Mouse (Mus musculus): ENCODE data around the gene Tmem183a.

Tmem183a gene

DNA sequence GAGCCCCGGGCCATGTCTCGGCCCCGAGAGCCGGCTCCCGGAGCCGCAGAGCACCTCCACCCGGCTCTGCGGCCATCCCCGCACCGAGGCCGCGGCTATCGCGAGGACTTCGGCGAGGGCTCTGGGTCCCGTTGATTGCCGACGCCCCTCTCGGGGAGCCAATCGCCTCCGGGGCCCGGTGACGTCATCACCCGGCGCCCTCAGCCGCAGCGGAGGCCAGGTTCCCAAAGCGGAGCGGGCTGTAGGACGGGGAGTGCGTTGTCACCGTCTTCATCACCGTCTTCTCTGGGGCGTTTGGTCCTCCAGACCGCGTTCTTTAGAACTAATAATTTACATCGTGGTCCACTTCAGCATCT is at the start of gene Tmem183a:
Tmem183a (minus strand) TSS at position 123 of the 356 bp plus-strand sequence.
- in situ Hi-C loops (cut with MboI, MseI): loop anchor here (5.0 kb wide), 1 partner anchor 45 kb away; the partner anchor contains the start of gene Cyb5r1

DNA sequence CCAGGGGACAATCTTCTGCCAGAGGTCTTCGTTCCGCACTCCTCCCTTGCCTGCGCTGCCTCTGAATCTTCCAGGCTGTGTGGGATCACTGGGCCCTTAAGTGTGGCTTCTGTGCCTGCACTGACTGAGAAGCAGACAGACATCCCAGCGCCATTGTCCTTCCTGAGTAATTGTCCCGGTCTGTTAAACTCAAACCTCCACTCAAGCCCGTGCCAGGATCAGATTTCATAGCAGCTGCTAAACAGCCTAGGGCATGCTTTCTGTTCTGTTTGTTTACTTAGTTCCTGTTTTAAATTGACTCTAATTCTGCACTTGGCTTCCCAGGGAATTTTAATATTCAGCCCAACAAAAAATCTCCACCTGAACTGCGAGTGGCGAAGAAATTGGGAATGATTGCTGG is 46.3 kb upstream of the Tmem183a start:
- in situ Hi-C loops (cut with MboI, MseI): loop anchor here (5.0 kb wide), 1 partner anchor 46 kb away; the partner anchor contains the start of gene Tmem183a

DNA sequence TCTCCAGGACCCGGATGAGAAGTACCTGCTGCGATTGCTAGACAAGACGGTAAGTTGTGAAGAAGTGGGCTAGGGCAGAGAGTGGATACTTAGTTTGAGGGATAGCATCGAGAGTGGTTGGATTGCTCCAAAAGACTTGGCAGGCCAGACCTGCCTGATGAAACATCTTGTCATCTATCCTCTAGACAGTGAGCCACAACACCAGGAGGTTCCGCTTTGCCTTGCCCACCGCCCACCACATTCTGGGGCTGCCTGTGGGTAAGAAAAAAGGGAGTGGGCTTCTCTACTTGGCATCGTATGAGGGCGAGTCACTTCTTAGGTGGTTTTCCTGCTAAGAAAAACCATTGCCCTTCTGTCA is 44.6 kb upstream of the Tmem183a start:
- in situ Hi-C loops (cut with MboI, MseI): loop anchor here (5.0 kb wide), 1 partner anchor 44 kb away; the partner anchor contains the start of gene Tmem183a

DNA sequence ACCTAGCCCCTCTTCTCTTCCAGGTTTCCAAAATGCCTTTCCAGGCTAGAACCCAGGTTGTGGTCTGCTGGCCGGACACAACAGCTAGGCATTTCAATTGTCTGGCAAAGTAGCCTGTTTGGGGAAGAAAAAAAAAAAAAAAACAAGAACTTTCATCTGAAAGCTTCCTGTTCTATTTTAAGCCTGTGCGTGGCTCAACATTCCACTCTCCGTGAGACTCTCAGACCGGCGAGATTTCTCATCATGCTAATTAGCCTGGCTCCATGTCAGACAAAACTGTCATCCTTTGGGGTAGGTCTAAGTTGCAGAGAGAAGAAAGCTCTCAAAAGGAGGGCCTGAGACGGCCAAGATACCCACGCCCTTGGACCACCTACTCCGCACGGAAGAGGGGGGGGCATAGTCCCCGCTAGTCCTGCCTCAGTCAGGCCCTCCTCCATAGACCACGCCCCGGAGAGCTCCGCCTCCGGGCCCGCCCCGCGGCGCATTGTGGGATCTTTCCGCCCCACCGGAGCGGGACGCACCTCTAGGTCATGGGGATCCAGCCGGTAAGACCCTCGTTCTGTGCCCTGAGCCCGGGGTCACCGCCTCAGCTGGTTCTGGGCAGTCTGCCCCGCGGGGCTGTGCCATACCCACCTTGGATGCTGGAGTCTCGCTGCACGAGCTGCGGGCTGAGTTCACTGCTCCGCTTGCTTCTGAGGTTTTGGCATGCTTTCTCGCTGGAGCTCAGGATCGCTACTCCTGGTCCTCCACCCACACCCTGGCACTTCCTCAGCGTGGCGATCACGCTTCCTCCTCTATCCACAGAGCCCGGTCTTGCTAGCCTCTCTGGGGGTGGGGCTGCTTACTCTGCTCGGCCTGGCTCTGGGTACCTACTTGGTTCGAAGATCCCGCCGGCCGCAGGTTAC is 44.0 kb upstream of the Tmem183a start, which contains the start of gene Cyb5r1:
Cyb5r1 (plus strand) TSS at position 51 of the 905 bp plus-strand sequence.
- in situ Hi-C loops (cut with MboI, MseI): loop anchor here (5.0 kb wide), 1 partner anchor 43 kb away; the partner anchor contains the start of gene Tmem183a

DNA sequence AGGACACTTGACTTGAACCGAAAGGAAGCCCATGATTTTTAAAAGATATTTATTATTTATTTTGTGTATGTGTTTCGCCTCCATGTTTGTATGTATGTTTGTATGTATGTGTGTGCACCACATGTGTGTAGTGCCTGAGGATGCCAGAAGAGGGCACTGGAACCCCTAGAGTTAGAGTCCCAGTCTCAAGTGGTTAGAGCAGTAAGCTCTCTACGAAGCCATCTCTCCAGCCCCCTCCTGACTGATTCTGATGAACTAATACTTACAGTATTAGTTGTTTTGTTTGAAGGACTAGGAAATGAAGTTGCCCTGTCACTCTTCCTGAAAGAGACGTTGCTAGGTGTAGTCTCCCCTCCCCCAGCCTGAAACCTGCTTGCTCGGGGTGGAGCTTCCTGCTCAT is 38.0 kb upstream of the Tmem183a start:
- in situ Hi-C loops (cut with MboI, MseI): no loop called here

DNA sequence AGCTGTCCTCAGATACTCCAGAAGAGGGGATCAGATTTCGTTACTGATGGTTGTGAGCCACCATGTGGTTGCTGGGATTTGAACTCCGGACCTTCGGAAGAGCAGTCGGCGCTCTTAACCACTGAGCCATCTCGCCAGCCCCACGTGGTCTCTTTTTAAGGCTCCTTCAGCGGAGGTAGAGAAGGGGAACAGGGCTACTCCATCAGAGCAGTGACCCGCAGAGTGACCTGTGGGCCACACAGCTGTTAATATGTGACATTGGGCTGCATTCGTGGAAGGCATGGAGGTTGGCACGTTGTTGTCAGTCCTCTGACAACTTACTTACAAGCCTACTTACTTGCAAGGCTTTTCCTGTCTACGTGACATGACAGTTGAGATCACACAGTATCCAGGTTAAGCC is 36.4 kb upstream of the Tmem183a start:
- in situ Hi-C loops (cut with MboI, MseI): no loop called here

DNA sequence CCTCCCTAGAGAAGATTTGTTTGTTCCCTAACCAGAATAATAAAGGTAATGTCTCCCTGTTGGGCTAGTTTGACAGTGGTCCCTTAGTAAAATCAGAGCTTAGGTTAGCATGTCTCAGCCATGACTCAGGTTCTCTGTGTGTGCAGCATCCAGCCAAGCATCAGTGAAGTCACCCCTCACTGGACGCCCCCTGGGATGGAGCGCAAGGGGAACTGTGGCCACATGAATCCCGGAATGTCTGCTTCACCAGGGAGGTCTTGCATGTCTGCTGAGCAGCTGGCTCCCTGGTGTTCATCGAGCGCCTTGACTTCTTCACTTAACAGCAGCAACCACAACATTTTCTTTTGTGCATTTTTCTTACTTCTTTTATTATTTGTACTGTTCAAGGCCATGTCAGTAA is 32.0 kb upstream of the Tmem183a start:
- in situ Hi-C loops (cut with MboI, MseI): no loop called here

DNA sequence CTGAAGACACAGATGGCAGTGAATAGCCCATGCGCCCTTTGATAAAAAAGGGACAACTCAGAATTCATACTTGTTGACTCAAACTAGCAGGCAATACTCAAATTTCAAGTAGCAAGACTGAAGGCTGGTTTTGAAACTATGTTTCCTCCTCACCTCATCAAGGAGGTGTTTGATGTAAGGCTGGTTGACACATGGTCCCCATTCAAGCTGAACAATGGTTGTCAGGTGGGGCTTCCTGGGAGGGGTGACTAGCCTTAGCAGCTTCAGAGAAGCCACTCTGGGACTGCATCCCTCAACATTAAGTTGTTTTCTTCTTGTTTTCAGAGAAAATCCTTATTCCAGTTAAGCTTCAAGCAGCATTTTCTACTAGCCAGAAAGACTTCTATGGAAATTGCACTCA is 23.9 kb upstream of the Tmem183a start, which contains the start of gene 4933406M09Rik:
4933406M09Rik (plus strand) TSS at position 275 of the 400 bp plus-strand sequence.
- in situ Hi-C loops (cut with MboI, MseI): no loop called here

DNA sequence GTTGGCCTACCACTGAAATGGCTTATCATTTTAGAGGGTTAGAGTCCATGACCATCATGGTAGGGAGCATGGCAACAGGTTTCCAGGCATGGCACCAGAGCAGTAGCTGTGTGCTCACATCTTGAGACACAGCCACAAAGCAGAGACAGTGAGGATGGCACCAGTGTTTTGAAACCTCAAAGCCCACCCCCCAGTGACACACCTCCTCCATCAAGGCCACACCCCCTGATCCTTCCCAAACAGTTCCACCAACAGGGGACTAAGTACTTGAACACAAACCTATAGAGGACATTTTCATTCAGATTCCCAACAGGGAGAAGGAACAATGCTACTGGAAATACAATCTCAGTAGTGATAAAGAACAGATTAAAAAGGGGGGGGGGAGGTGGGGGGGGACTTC is 23.4 kb upstream of the Tmem183a start:
- in situ Hi-C loops (cut with MboI, MseI): no loop called here

DNA sequence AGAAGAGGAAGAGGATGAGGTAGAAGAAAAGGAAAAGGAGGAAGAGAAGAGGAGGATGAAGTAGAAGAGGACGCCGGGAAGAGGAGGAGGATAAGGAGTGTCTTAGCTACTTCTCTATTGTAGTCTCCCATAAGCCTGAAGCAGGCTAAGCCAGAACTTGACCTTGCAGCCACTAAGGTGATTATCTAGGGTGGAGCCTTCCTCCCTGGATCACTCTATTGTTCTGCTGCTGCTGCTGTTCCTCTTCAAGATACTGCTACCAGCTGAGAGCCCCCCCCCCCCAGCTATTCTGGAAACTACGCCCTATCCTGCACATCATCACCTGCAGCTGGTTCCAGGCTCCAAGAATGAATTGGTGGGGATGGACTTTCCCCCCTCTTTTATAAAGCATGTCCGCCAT is 22.8 kb upstream of the Tmem183a start:
- in situ Hi-C loops (cut with MboI, MseI): no loop called here

DNA sequence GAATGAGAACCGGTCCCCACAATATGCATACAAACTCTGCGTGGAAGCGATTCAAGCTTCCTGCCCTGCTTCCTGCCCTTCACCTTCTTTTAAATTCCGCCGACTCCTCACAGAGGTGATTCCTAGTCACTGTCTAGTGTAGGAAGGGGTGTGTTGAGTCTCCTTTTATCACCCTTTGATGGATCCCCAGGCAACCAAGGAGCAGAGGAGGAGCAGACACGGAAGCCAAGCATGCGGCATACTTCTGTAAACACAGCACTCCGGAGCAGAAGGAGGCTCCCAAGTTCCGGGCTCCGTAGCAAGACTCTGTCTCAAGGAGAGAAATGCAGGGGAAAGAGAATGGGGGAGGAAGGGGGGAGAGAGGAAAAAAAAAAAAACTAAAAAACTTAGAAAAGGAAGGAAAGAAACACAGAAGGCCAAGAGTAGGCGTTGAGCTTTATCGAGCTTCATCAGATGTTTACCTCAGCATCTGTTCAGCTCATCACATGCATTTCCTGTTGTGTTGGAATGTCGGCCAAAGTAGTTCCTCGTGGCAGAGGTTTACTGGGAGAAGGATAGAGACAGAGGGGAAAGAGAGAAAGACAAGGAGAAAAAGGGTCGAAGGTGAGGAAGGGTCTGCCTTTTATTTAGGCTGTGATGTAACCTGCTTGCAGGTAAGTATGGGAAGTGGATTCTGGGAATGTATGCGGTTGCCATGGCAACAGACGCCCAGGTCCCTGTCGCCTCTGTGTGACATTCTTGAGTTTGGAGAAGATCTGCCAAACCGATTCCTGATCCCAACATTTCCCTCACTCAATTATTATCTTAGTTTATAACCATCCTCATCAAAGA is 20.2 kb upstream of the Tmem183a start:
- in situ Hi-C loops (cut with MboI, MseI): no loop called here

DNA sequence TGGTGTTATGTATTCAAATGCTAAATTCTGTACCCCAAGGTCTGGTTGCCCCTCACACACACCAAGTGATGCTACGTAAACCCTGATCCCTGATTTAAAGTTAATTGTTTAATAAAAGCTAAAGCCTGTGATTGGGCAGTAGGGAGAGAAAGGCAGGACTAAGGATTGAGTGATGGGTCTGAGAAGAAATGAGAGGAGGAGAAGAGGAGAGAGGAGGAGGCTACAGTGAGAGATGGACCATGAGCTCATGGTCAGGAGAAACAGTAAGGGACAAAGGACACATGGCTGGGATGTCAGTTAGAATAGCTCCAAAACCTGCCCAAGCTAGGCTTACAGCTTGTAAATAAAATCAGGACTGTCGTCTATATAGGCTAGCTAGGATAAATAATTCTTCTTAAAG is 19.3 kb upstream of the Tmem183a start:
- in situ Hi-C loops (cut with MboI, MseI): no loop called here

DNA sequence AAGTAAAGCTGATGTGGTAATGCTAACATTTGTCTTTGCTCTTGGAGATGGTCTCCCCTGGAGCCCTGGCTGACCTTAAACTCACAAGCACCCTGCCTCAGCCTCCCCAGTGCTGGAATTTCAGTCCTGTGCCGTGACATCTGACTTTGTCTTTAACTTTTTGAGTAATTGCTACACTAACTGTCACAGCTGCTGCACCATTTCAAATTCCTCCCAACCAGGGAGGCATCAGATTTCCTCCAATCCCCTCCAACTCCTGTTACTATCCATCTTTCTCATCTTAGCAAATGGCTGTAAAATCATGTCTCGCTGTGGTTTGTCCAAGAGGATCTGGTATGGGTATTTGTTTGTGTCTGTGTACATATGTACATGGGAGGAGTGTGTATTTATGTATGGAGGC is 12.3 kb upstream of the Tmem183a start:
- in situ Hi-C loops (cut with MboI, MseI): no loop called here

DNA sequence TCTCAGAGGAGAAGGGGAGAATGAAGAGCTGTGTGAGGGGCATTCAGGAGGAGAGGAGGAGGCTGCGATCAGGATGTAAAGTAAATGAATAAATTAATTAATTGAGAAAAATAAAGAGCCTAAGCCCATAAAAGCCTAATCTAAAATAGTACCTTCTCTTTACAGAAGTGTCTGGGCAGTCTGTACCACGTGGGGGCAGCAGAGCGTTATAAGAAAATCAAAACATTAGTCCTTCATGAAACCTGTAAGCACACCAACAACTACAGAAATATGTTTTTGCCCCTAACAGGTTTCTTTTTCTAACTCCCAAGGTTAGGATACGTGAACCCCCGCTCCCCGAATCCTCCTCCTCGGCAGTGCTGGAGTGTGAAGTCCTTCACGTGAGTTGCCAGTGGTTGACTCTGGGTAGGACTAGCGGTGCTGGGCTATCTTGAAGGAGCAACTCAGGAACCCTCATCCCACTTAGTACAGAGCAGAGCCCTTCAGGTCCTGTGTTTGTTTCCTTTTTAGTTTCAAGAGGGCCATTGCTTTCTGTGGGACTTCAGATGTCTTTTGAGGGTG is 7.1 kb upstream of the Tmem183a start:
- in situ Hi-C loops (cut with MboI, MseI): no loop called here

DNA sequence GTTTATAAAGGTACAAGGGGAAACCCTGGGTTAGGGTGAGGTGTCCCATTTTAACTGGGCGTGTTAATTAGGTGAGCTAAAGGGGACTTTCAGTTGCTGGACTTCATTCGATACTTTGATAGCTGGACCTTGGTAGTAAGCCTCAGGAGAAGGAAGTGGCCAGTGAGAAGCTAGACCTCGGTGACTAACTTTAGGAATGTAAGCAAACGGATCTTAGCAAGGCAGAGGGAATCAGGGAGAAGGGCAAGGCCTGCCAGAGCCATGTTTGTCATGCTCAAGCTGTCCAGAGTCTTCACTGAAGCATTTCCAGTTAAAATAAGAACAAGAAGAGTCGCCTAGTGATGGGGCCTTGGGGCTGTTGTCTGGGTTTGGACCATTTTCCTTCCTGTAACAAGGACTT is 3.7 kb upstream of the Tmem183a start:
- in situ Hi-C loops (cut with MboI, MseI): no loop called here

DNA sequence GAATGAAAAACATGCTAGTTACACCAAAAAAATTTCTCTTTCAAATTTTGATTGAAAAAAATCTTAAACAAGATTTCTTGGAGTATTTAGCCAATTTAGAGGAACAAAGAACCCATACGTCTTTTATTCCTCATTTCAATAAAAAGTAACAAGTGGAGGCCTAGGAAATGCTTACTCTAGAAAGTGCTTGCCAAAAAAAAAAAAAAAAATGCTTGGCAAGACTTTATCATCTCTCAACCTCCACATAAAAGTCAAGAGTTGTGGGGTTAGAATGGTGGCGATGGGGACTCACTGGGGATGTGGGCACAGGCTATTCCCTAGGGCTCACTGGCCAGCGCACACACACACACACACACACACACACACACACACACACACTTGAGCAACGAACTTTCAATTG is 1.4 kb upstream of the Tmem183a start:
- in situ Hi-C loops (cut with MboI, MseI): loop anchor here (5.0 kb wide), 1 partner anchor 44 kb away; the partner anchor contains the start of gene Cyb5r1

DNA sequence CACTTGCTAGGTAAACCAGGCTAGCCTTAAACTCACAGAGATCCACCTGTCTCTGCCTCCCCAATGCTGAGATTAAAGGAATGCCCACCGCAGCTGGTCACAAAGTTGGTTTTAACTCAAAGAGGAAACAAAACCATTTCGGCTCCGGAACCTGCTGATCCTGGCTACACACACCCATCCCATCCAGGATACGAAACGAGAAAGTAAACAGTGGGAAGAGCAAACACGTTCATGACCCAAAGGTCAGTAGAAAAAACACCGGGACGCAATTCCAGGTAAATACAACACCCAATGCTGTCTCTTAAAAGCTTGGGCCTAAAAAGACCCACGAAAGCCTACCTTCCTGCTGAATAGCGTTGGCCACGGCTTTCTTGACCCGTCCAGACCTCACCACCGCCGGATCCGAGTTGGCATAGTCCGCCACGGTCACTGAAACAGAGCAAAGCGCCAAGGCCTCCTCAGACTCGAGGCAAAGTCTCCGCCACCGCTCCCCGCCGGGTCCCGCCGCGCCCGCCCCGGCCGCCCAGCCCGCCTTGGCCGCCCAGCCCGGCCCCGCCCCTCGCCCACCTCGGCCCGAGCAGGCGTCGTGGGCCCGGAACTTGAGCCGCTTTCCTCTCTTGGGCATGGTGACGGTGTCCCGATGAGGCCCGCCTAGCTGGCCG is 453 bp downstream of the Tmem183a start:
- in situ Hi-C loops (cut with MboI, MseI): loop anchor here (5.0 kb wide), 1 partner anchor 46 kb away; the partner anchor contains the start of gene Cyb5r1

DNA sequence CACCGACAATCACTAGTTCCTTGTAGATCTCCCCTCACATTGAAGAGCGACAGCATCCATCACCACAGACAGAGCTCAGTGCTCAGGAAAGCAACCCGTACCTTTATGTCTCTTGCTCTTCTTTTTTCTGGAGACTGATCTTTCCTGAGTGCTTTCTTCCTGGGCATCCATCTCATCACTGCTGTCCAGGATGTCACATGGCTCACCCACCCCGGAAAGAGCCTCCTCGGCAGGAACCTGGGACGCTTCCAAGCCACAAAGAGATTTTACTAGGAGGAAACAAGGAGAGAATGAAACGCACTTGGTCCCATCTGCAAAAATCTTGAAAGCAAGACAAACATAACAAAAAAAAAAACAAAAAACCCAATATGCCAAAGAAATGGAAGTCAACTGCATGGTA is 1.1 kb downstream of the Tmem183a start:
- in situ Hi-C loops (cut with MboI, MseI): loop anchor here (5.0 kb wide), 1 partner anchor 47 kb away; the partner anchor contains the start of gene Cyb5r1

DNA sequence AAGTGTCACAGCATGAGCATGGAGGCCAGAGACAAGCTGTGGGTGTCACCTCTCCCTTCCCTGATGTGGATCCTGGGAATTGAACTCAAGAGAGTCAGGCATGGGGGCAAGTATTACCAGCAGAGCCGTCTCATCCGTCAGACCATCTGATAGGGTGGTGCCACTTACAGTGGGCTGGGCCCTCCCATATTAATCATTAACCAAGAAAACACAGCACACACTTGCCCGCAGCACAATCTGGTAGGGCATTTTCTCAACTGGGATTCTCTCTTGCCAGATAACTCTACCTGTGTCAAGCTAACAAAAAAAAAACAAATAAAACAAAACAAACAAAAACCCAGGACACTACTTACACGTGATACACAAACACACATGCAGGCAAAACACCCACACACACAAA is 4.3 kb downstream of the Tmem183a start:
- in situ Hi-C loops (cut with MboI, MseI): no loop called here

DNA sequence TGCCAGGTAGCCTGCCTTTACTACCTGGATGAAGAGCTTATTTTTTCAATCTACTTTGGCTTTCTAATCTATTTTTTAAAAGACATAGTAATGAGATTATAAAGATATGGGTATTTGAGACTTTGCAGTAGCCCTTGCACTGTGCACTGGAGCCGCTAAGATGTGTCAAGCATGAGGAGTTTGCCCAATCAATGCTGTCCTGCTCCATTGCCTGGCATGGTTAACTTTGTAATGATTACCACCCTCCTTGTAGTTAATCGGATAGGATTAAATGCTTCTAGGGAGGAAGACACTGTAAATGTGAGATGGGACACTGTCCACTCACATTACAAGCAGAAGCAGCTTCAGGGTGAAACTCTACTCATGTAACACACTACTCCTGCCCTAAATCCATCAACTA is 8.5 kb downstream of the Tmem183a start:
- in situ Hi-C loops (cut with MboI, MseI): no loop called here

DNA sequence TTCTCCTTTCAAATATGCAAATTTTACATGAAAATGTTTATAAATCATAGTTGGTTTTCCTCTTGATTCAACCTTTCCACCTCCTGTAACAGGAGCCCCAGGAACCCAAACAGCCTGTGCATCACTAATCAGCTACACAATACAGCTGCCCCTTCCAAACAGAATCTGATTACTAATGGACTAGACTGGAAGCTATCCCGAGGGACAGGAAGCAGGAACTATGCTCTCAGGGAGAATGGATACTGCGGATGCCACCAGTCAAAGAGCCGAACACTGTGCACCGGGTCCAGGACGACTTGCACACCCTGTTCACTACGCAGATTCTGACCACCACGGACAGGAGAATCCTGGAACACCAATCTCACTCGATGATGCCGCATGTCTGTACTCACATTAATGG is 14.0 kb downstream of the Tmem183a start:
- in situ Hi-C loops (cut with MboI, MseI): no loop called here

All from T-helper 2 cell (primary cell).